Mouse (Mus musculus) MEL (cell line): Measurements from ENCODE around the gene Osbpl10. TPM values are rescaled to one million over a fixed set of nuclear protein-coding genes. Genes with fewer than 3 reads are reported as not detected.

ENCODE experiments used
- DNase-seq: peaks from one replicate; pipeline ENCODE4 v3.0.0; 2011; ENCODE audit warnings: low read depth, low spot score
- H3K27ac ChIP-seq: 2 replicates; pipeline ENCODE4 v1.5.1; 2012; ENCODE audit warnings: low read depth, mild to moderate bottlenecking, control low read depth, low read length, moderate library complexity; ENCODE audit not compliant: control insufficient read depth
- H3K27me3 ChIP-seq, 2 experiments: fragments of 150-350 bp in 1 of 2; sonication (generic) in 1 of 2; 2 replicates each; pipeline ENCODE4 v1.6.1; 2012; ENCODE audit warnings: low read length in 2 of 2, mild to moderate bottlenecking in 2 of 2, improper control_type of control experiment in 1 of 2, moderate library complexity in 1 of 2; ENCODE audit not compliant: insufficient read depth in 2 of 2, control insufficient read depth in 1 of 2
- H3K36me3 ChIP-seq, 2 experiments: 2 replicates each; pipeline ENCODE4 v1.6.1; 2012 to 2014; ENCODE audit warnings: low read length in 2 of 2, improper control_type of control experiment in 1 of 2, inconsistent platforms in 1 of 2, mild to moderate bottlenecking in 1 of 2; ENCODE audit not compliant: insufficient read depth in 2 of 2, control insufficient read depth in 1 of 2
- H3K4me1 ChIP-seq, 2 experiments: fragments of 150-350 bp in 1 of 2; sonication (generic) in 1 of 2; 2 replicates each; pipeline ENCODE4 v1.6.1; 2012; ENCODE audit warnings: low read length in 2 of 2, improper control_type of control experiment in 1 of 2, mild to moderate bottlenecking in 1 of 2; ENCODE audit not compliant: insufficient read depth in 2 of 2, control insufficient read depth in 1 of 2
- H3K4me3 ChIP-seq, 2 experiments: fragments of 150-350 bp in 1 of 2; sonication (generic) in 1 of 2; 2 replicates each; pipeline ENCODE4 v1.5.1; 2012; ENCODE audit warnings: low read depth in 2 of 2, low read length in 2 of 2, mild to moderate bottlenecking in 2 of 2, moderate library complexity in 2 of 2, control low read depth in 1 of 2, improper control_type of control experiment in 1 of 2; ENCODE audit not compliant: control insufficient read depth in 1 of 2, insufficient read depth in 1 of 2
- H3K79me2 ChIP-seq: 2 replicates; pipeline ENCODE4 v1.6.1; 2012; ENCODE audit warnings: mild to moderate bottlenecking, low read length, moderate library complexity; ENCODE audit not compliant: control insufficient read depth, poor library complexity, insufficient read depth
- H3K9ac ChIP-seq: 2 replicates; pipeline ENCODE4 v1.6.1; 2012; ENCODE audit warnings: low read depth, mild to moderate bottlenecking, control low read depth, low read length, moderate library complexity; ENCODE audit not compliant: control insufficient read depth, poor library complexity, severe bottlenecking
- H3K9me3 ChIP-seq: fragments of 150-350 bp; sonication (generic); replicated peaks from 2 replicates; pipeline ENCODE4 v1.6.1; 2012; ENCODE audit warnings: mild to moderate bottlenecking, low read length, improper control_type of control experiment, moderate library complexity; ENCODE audit not compliant: insufficient read depth
- BHLHE40 ChIP-seq: IDR thresholded peaks from 2 replicates; pipeline ENCODE4 v1.6.1; 2012; ENCODE audit warnings: low read depth, mild to moderate bottlenecking, inconsistent platforms, low read length, improper control_type of control experiment, borderline replicate concordance
- CHD1 ChIP-seq: IDR thresholded peaks from 2 replicates; pipeline ENCODE4 v1.6.1; 2012; ENCODE audit warnings: low read depth, mild to moderate bottlenecking, inconsistent platforms, low read length, improper control_type of control experiment
- CTCF ChIP-seq, 3 experiments: IDR thresholded peaks in 2 of 3; conservative IDR thresholded peaks in 1 of 3; 2 replicates each; pipeline ENCODE4 v1.5.1; 2011 to 2012; ENCODE audit warnings: low read length in 3 of 3, low read depth in 2 of 3, mild to moderate bottlenecking in 2 of 3, improper control_type of control experiment in 1 of 3, inconsistent platforms in 1 of 3, mixed read lengths in 1 of 3, moderate library complexity in 1 of 3; ENCODE audit not compliant: control insufficient read depth in 1 of 3, insufficient read depth in 1 of 3, poor library complexity in 1 of 3, severe bottlenecking in 1 of 3
- E2F4 ChIP-seq: IDR thresholded peaks from 2 replicates; pipeline ENCODE4 v1.6.1; 2011; ENCODE audit warnings: low read depth, low read length, improper control_type of control experiment, borderline replicate concordance
- ELF1 ChIP-seq: IDR thresholded peaks from 2 replicates; pipeline ENCODE4 v1.6.1; 2014; ENCODE audit warnings: low read depth, mild to moderate bottlenecking, inconsistent platforms, low read length, improper control_type of control experiment, moderate library complexity
- EP300 ChIP-seq, 2 experiments: IDR thresholded peaks; 2 replicates each; pipeline ENCODE4 v1.6.1; 2011; ENCODE audit warnings: improper control_type of control experiment in 2 of 2, low read length in 2 of 2, low read depth in 1 of 2, mild to moderate bottlenecking in 1 of 2
- ETS1 ChIP-seq: IDR thresholded peaks from 2 replicates; pipeline ENCODE4 v1.6.1; 2012; ENCODE audit warnings: low read depth, mild to moderate bottlenecking, inconsistent platforms, low read length, improper control_type of control experiment, moderate library complexity
- GATA1 ChIP-seq: IDR thresholded peaks from 2 replicates; pipeline ENCODE4 v1.6.1; 2011; ENCODE audit warnings: low read depth, low read length, improper control_type of control experiment
- JUND ChIP-seq: IDR thresholded peaks from 2 replicates; pipeline ENCODE4 v1.6.1; 2011; ENCODE audit warnings: low read depth, mild to moderate bottlenecking, improper control_type of control experiment, low read length
- KAT2A ChIP-seq: conservative IDR thresholded peaks from 2 replicates; pipeline ENCODE4 v1.6.1; 2012; ENCODE audit warnings: low read depth, low read length, improper control_type of control experiment, inconsistent platforms
- MAFK ChIP-seq: IDR thresholded peaks from 2 replicates; pipeline ENCODE4 v1.6.1; 2011; ENCODE audit warnings: low read depth, mild to moderate bottlenecking, low read length, improper control_type of control experiment, borderline replicate concordance
- MAX ChIP-seq: IDR thresholded peaks from 2 replicates; pipeline ENCODE4 v1.6.1; 2011; ENCODE audit warnings: low read length, improper control_type of control experiment
- MAZ ChIP-seq: IDR thresholded peaks from 2 replicates; pipeline ENCODE4 v1.6.1; 2012; ENCODE audit warnings: low read depth, mild to moderate bottlenecking, inconsistent platforms, low read length, improper control_type of control experiment
- MXI1 ChIP-seq: IDR thresholded peaks from 2 replicates; pipeline ENCODE4 v1.6.1; 2011; ENCODE audit warnings: mild to moderate bottlenecking, low read depth, low read length, improper control_type of control experiment
- MYB ChIP-seq: IDR thresholded peaks from 2 replicates; pipeline ENCODE4 v1.6.1; 2011; ENCODE audit warnings: mild to moderate bottlenecking, low read depth, low read length, improper control_type of control experiment
- MYC ChIP-seq: IDR thresholded peaks from 2 replicates; pipeline ENCODE4 v1.6.1; 2011; ENCODE audit warnings: low read depth, mild to moderate bottlenecking, low read length, improper control_type of control experiment, moderate library complexity
- NELFE ChIP-seq: IDR thresholded peaks from 2 replicates; pipeline ENCODE4 v1.6.1; 2011; ENCODE audit warnings: low read depth, low read length, improper control_type of control experiment
- NRF1 ChIP-seq: IDR thresholded peaks from 2 replicates; pipeline ENCODE4 v1.6.1; 2014; ENCODE audit warnings: low read depth, mild to moderate bottlenecking, inconsistent platforms, low read length, improper control_type of control experiment, moderate library complexity; ENCODE audit not compliant: poor library complexity, insufficient read depth, severe bottlenecking
- POLR2A ChIP-seq, 2 experiments: IDR thresholded peaks; 2 replicates each; pipeline ENCODE4 v1.6.1; 2011 to 2012; ENCODE audit warnings: low read length in 2 of 2, mild to moderate bottlenecking in 2 of 2, control low read depth in 1 of 2, improper control_type of control experiment in 1 of 2, low read depth in 1 of 2, moderate library complexity in 1 of 2; ENCODE audit not compliant: control insufficient read depth in 1 of 2, insufficient read depth in 1 of 2, poor library complexity in 1 of 2
- POLR2AphosphoS2 ChIP-seq: IDR thresholded peaks from 2 replicates; pipeline ENCODE4 v1.6.1; 2011; ENCODE audit warnings: low read length, improper control_type of control experiment
- POLR2AphosphoS5 ChIP-seq: IDR thresholded peaks from 2 replicates; pipeline ENCODE4 v1.6.1; 2012; ENCODE audit warnings: low read depth, borderline replicate concordance, mild to moderate bottlenecking, inconsistent platforms, low read length, moderate library complexity, mixed read lengths
- RCOR1 ChIP-seq: IDR thresholded peaks from 2 replicates; pipeline ENCODE4 v1.6.1; 2012; ENCODE audit warnings: low read depth, mild to moderate bottlenecking, inconsistent platforms, low read length, improper control_type of control experiment
- SIN3A ChIP-seq: IDR thresholded peaks from 2 replicates; pipeline ENCODE4 v1.6.1; 2012; ENCODE audit warnings: low read length, improper control_type of control experiment, inconsistent platforms
- TBP ChIP-seq: IDR thresholded peaks from 2 replicates; pipeline ENCODE4 v1.8.0; 2011; ENCODE audit warnings: low read depth, low read length, improper control_type of control experiment
- UBTF ChIP-seq: IDR thresholded peaks from 2 replicates; pipeline ENCODE4 v1.6.1; 2012; ENCODE audit warnings: low read depth, mild to moderate bottlenecking, inconsistent platforms, low read length, improper control_type of control experiment, moderate library complexity, borderline replicate concordance; ENCODE audit not compliant: insufficient read depth
- USF1 ChIP-seq: IDR thresholded peaks from 2 replicates; pipeline ENCODE4 v1.6.1; 2014; ENCODE audit warnings: low read depth, mild to moderate bottlenecking, inconsistent platforms, low read length, improper control_type of control experiment, moderate library complexity
- ZC3H11A ChIP-seq: IDR thresholded peaks from 2 replicates; pipeline ENCODE4 v1.6.1; 2012; ENCODE audit warnings: low read depth, mild to moderate bottlenecking, inconsistent platforms, low read length, improper control_type of control experiment
- ZKSCAN1 ChIP-seq: IDR thresholded peaks from 2 replicates; pipeline ENCODE4 v1.6.1; 2012; ENCODE audit warnings: low read depth, mild to moderate bottlenecking, inconsistent platforms, low read length, improper control_type of control experiment, moderate library complexity
- ZMIZ1 ChIP-seq: IDR thresholded peaks from 2 replicates; pipeline ENCODE4 v1.6.1; 2012; ENCODE audit warnings: low read depth, mild to moderate bottlenecking, inconsistent platforms, low read length, improper control_type of control experiment, moderate library complexity
- ZNF384 ChIP-seq: IDR thresholded peaks from 2 replicates; pipeline ENCODE4 v1.6.1; 2012; ENCODE audit warnings: low read depth, mild to moderate bottlenecking, inconsistent platforms, low read length, improper control_type of control experiment
- polyA plus RNA-seq, 2 experiments: library from polyadenylated mRNA; stranded (reverse) in 1 of 2; unstranded in 1 of 2; fragments of >175 nt in 1 of 2; fragments of >200 nt in 1 of 2; gene quantifications; 2 replicates each; pipeline versions ENCODE4 v1.2.1 to v1.2.4; 2012; ENCODE audit warnings: low replicate concordance in 2 of 2, low read depth in 1 of 2; ENCODE audit not compliant: insufficient read length in 2 of 2, insufficient read depth in 1 of 2, missing spikeins in 1 of 2
- total RNA-seq: library from RNA; depleted of rRNA; stranded (reverse); fragments of 300-350 nt; gene quantifications from 2 replicates; pipeline ENCODE4 v1.2.3, GENCODE M21; 2012

Osbpl10 gene
- total and polyA plus RNA-seq, 3 experiments: not detected

- no peak for DNase-seq
- H3K4me1 ChIP-seq: no peaks in the 10 kb centered on the region; a peak in 1 of 4 replicates
- no peaks in the 10 kb centered on the region for H3K27me3 ChIP-seq
- H3K9me3 ChIP-seq: no peaks in the 10 kb centered on the region
- no peaks in the 10 kb centered on the region for H3K79me2 ChIP-seq
- H3K27ac ChIP-seq: no peak overlapping the region
- H3K9ac ChIP-seq: no peak overlapping the region
- no peak overlapping the region for H3K4me3 ChIP-seq
- no peak for TF ChIP-seq BHLHE40
- no peak for TF ChIP-seq ETS1
- TF ChIP-seq MAZ: no peak
- no peak for TF ChIP-seq ZNF384
- TF ChIP-seq NELFE: no peak
- no peak for TF ChIP-seq MYC
- no peak for TF ChIP-seq JUND
- TF ChIP-seq ZMIZ1: no peak
- TF ChIP-seq SIN3A: no peak
- no peak for TF ChIP-seq POLR2A (IDR thresholded peaks at IDR 0.05; ENCODE audit: control insufficient read depth in 1 of 2, insufficient read depth in 1 of 2, low read depth in 1 of 2, low read length in 2 of 2, poor library complexity in 1 of 2)
- TF ChIP-seq USF1: no peak
- TF ChIP-seq E2F4: no peak
- no peak for TF ChIP-seq CHD1
- TF ChIP-seq UBTF: no peak
- TF ChIP-seq POLR2AphosphoS5: no peak
- TF ChIP-seq KAT2A: no peak
- TF ChIP-seq MAFK: no peak
- no peak for TF ChIP-seq EP300 (IDR thresholded peaks at IDR 0.05; ENCODE audit: low read depth in 1 of 2, low read length in 2 of 2)
- TF ChIP-seq MXI1: no peak
- TF ChIP-seq MAX: no peak
- H3K36me3 ChIP-seq: no peaks in the 10 kb centered on the region
These were observed 253.1 kb downstream of the Osbpl10 start for GRCm38 (mm10) chr9:115231476-115231875.

GRCm38 (mm10) chr9:115233721-115234120 is 255.4 kb downstream of the Osbpl10 start:
- no peak overlapping the region for H3K27ac ChIP-seq
- no peaks in the 10 kb centered on the region for H3K36me3 ChIP-seq
- H3K4me1 ChIP-seq: no peaks in the 10 kb centered on the region; a peak in 1 of 4 replicates

More at GRCm38 (mm10) chr9:115233721-115234120, 255.4 kb downstream of the Osbpl10 start:
- no peaks in the 10 kb centered on the region for H3K27me3 ChIP-seq
- no peaks in the 10 kb centered on the region for H3K9me3 ChIP-seq
- no peak for DNase-seq
- TF ChIP-seq ETS1 (no peak), MAX (no peak), MYB (no peak), USF1 (no peak), RCOR1 (no peak), NRF1 (no peak), ZKSCAN1 (no peak), JUND (no peak), CTCF (IDR thresholded peaks at IDR 0.05 in 2 of 3, conservative IDR thresholded peaks at IDR 0.05 in 1 of 3; ENCODE audit: control insufficient read depth in 1 of 3, insufficient read depth in 1 of 3, low read depth in 2 of 3, low read length in 3 of 3, poor library complexity in 1 of 3, severe bottlenecking in 1 of 3) (no peak), TBP (no peak), GATA1 (no peak), KAT2A (no peak), CHD1 (no peak), ZC3H11A (no peak), POLR2AphosphoS2 (no peak), BHLHE40 (no peak), ELF1 (no peak), MXI1 (no peak)
- no peaks in the 10 kb centered on the region for H3K79me2 ChIP-seq
- no peak overlapping the region for H3K4me3 ChIP-seq
- H3K9ac ChIP-seq: no peak overlapping the region
